Mouse (Mus musculus): ENCODE results near the gene 4930579F01Rik. TPM values are rescaled to one million over a fixed set of nuclear protein-coding genes. Genes with fewer than 3 reads are reported as not detected.

Gene 4930579F01Rik
- total RNA-seq, 2 experiments from 2014 or later = not detected

Other genes with a start within 250 kb of the 4930579F01Rik start
- gene Dapp1, start 212.3 kb downstream of the 4930579F01Rik start, total RNA-seq (2021) = 1 to 10 TPM; 2.6 to 3.4 TPM
- 100 to 1,000 TPM; 145 to 167 TPM for gene 1110002E22Rik, start 128.8 kb downstream of the 4930579F01Rik start, total RNA-seq (2021)
- gene Gm5105, start 126.4 kb downstream of the 4930579F01Rik start, total RNA-seq (2021) = 1 to 10 TPM; 1.7 to 1.9 TPM
- 1 to 10 TPM; 3.5 to 4.9 TPM for gene Trmt10a, start 50.4 kb downstream of the 4930579F01Rik start, total RNA-seq (2021)
- gene Mttp, start 48.9 kb downstream of the 4930579F01Rik start, total RNA-seq (2021) = 1 to 10 TPM; 3.9 to 4.2 TPM
- gene Adh7, start 23.9 kb upstream of the 4930579F01Rik start, total RNA-seq (2021) = under 1 TPM; 0.47 to 0.52 TPM
- gene Adh1, start 67.2 kb upstream of the 4930579F01Rik start, total RNA-seq (2021) = 10 to 100 TPM; 28.8 to 29.3 TPM
- gene Adh6a, start 119.5 kb upstream of the 4930579F01Rik start, total RNA-seq (2021) = not detected
- gene Adh6b, start 147.9 kb upstream of the 4930579F01Rik start, total RNA-seq (2021) = under 1 TPM; 0.12 to 0.52 TPM
- gene Adh4, start 221.6 kb upstream of the 4930579F01Rik start, total RNA-seq (2021) = not detected
- 10 to 100 TPM; 74.4 to 80.7 TPM for gene Adh5, start 249.3 kb upstream of the 4930579F01Rik start, total RNA-seq (2021)